Mouse (Mus musculus) ES-Bruce4 (cell line): ENCODE results near the gene 4930442H23Rik. TPM values are rescaled to one million over a fixed set of nuclear protein-coding genes. Genes with fewer than 3 reads are reported as not detected.

Source experiments
- H3K27ac ChIP-seq: 2 replicates; pipeline ENCODE4 v1.5.1; 2012; ENCODE audit warnings: low read length, inconsistent platforms; ENCODE audit not compliant: insufficient read depth
- H3K27me3 ChIP-seq: 2 replicates; pipeline ENCODE4 v1.6.1; 2012; ENCODE audit warnings: mild to moderate bottlenecking, low read length, inconsistent platforms; ENCODE audit not compliant: control insufficient read depth, poor library complexity, insufficient read depth, severe bottlenecking
- H3K36me3 ChIP-seq: 2 replicates; pipeline ENCODE4 v1.6.1; 2012; ENCODE audit warnings: inconsistent platforms, mild to moderate bottlenecking, low read length, moderate library complexity; ENCODE audit not compliant: control insufficient read depth, poor library complexity, insufficient read depth, severe bottlenecking
- H3K4me1 ChIP-seq: one replicate; pipeline ENCODE4 v1.8.1; 2011; ENCODE audit warnings: low read length; ENCODE audit not compliant: control insufficient read depth, insufficient read depth
- H3K4me3 ChIP-seq: 2 replicates; pipeline ENCODE4 v1.5.1; 2011; ENCODE audit warnings: low read depth, mild to moderate bottlenecking, low read length
- H3K9ac ChIP-seq: 2 replicates; pipeline ENCODE4 v1.6.1; 2012; ENCODE audit warnings: low read depth, mild to moderate bottlenecking, inconsistent platforms; ENCODE audit not compliant: poor library complexity, severe bottlenecking
- H3K9me3 ChIP-seq: replicated peaks from 2 replicates; pipeline ENCODE4 v1.6.1; 2012; ENCODE audit warnings: mild to moderate bottlenecking, low read length, inconsistent platforms; ENCODE audit not compliant: control insufficient read depth, poor library complexity, insufficient read depth, severe bottlenecking
- CTCF ChIP-seq: IDR thresholded peaks from one replicate; pipeline ENCODE4 v1.8.1; 2011; ENCODE audit warnings: low read depth, low read length
- EP300 ChIP-seq: IDR thresholded peaks from 2 replicates; pipeline ENCODE4 v1.6.1; 2011; ENCODE audit warnings: low read depth, low read length; ENCODE audit not compliant: insufficient read depth
- POLR2A ChIP-seq: IDR thresholded peaks from one replicate; pipeline ENCODE4 v1.8.1; 2011; ENCODE audit warnings: low read length; ENCODE audit not compliant: insufficient read depth
- polyA plus RNA-seq: library from polyadenylated mRNA; stranded (reverse); fragments of >200 nt; gene quantifications from 2 replicates; pipeline ENCODE4 v1.2.4, GENCODE M21; 2011; ENCODE audit warnings: low read depth; ENCODE audit not compliant: missing spikeins, insufficient read depth, insufficient read length

4930442H23Rik gene
- polyA plus RNA-seq, 1 experiment, result not detected

- H3K27ac ChIP-seq, result peak overlapping the region; percentile 89
- H3K4me3 ChIP-seq, result peak overlapping the region; percentile 44
- peak overlapping the region; percentile 97 for H3K9ac ChIP-seq
- no peaks in the 10 kb centered on the region for H3K9me3 ChIP-seq
- no peaks in the 10 kb centered on the region for H3K27me3 ChIP-seq
- H3K36me3 ChIP-seq, result peaks cover 20% of the 10 kb centered on the region
- TF ChIP-seq POLR2A (no peak), CTCF (no peak), EP300 (peak; percentile 93)
- peaks cover 2% of the 10 kb centered on the region for H3K4me1 ChIP-seq
These were observed 42.0 kb downstream of the 4930442H23Rik start for GRCm38 (mm10) chr10:81141455-81142210.

DNA sequence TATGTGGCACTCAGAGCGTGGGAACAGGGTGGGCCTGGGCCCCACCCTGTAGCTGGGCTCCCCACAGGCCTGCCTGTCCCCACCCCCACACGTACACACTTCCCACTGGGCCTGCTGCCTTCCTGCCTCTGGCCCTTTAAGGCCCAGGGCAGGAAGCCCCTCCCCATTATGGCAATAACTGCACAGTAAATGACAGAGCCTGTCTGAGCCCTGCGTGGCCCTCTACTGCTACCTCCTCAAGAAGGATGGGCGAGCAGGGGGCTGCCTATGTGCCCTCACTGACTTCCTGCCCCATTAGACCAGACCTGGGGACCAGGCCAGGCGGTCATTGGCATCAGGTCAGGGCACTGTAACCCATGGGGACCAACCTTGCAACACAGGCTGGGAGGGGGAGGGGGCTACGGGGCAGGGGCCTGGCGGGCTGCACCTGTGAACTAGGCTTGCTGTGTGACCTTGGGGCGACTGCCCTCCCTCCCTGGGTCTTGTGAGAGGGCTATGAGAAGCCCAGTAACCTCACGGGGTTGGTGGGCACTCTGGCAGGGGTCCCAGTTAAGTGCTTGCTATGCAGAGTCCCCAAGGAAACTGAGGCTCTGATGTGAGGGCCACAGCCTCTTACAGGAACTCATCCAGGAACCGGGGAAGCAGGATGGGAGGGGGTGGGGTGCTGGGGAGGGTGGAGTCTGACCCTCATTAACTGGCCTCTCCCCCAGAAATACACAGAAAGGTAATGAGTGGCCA is 42.8 kb downstream of the 4930442H23Rik start:
- no peaks in the 10 kb centered on the region for H3K9me3 ChIP-seq
- peak overlapping the region; percentile 89 for H3K27ac ChIP-seq
- H3K4me3 ChIP-seq, result peak overlapping the region; percentile 95
- H3K27me3 ChIP-seq, result no peaks in the 10 kb centered on the region
- TF ChIP-seq EP300, result peak; percentile 50; the same call in 1 of the 2 replicates
- no peak for TF ChIP-seq CTCF
- peaks cover 17% of the 10 kb centered on the region for H3K36me3 ChIP-seq
- peak overlapping the region; percentile 97 for H3K9ac ChIP-seq
- H3K4me1 ChIP-seq, result peaks cover 2% of the 10 kb centered on the region

DNA sequence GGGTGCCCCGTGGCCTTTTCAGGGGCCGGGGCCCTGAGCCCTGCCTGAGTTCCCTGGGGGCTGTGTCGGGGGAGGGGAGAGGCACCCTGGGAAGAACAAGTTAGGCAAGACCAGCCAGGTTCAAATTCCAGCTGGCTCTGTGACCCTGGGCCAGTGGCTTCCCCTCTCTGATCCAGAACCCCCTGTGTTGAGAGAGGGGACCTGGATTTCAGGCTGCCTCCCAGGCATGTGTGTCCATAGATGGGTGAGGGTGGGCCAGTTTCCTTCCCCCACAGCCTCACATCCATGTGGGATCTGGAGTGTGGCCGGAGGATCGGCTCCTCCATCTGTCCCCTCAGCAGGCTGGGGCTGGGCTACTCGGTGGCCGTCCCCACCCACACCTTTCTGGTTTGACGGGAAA is 43.6 kb downstream of the 4930442H23Rik start:
- Histone ChIP-seq H3K36me3 (peaks cover 12% of the 10 kb centered on the region), H3K27me3 (no peaks in the 10 kb centered on the region), H3K27ac (peak overlapping the region; percentile 89), H3K9me3 (no peaks in the 10 kb centered on the region), H3K9ac (peak overlapping the region; percentile 97), H3K4me3 (peak overlapping the region; percentile 95), H3K4me1 (peaks cover 2% of the 10 kb centered on the region)
- TF ChIP-seq EP300 (no peak), POLR2A (no peak), CTCF (no peak)

DNA sequence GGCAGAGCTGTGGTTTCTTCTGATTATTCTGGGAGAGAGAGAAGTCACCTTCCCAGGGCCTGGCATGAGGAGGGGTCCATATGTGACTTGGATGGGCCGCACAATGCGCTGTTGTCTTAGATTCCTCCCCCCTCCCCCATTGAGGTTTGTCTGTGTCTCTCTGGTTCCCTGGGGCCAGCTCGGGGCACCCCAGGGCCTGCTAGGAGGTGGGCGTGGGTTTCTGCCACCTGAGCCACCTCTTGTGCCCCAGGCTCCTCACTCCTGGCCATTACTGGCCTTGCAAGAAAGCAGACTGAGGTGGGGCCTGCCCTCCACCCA is 44.2 kb downstream of the 4930442H23Rik start:
- H3K27ac ChIP-seq, result peak overlapping the region; percentile 89
- TF ChIP-seq POLR2A (no peak), CTCF (no peak), EP300 (no peak)
- no peaks in the 10 kb centered on the region for H3K27me3 ChIP-seq
- no peaks in the 10 kb centered on the region for H3K9me3 ChIP-seq
- H3K9ac ChIP-seq, result peak overlapping the region; percentile 97
- H3K4me3 ChIP-seq, result peak overlapping the region; percentile 95
- peaks cover 6% of the 10 kb centered on the region for H3K36me3 ChIP-seq
- H3K4me1 ChIP-seq, result peaks cover 2% of the 10 kb centered on the region

DNA sequence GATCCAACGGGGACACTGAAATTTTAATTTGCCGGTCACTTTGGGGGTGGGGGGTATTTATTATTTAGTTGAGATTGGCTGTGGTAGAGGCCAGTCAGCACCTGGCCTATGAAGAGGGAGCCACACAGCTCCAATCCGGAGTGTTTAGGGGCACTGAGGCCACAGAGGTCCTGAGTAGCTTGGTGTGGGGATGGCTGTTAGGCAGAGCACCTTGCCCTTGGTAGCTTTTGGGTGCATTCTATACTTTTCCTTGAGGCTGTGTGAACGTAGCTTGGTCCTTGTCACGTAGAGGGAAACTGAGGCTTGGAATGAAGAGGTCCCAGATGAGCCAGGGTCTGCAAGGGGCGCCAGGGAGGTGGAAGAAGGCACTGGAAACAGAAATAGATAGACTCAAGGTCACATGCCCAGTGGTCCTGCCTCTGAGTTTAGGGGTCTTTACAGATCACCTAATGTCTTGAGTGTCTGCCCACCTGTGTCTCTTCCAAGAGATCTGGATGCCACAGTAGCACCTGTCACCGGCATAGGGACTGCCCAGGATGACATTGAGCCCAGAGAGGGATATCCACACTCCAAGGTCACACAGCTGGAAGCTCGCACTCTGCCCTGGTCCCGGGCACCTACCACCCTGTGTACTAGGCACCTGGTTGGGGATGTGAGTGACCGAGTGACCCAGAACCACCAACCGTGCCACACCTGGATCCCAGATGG is 44.7 kb downstream of the 4930442H23Rik start:
- peaks cover 1% of the 10 kb centered on the region; the same call in 1 of the 2 replicates for H3K36me3 ChIP-seq
- H3K9me3 ChIP-seq, result no peaks in the 10 kb centered on the region
- TF ChIP-seq EP300, result 0 out of 2 replicates have a peak, but pooled peaks have one; percentile 2
- TF ChIP-seq CTCF, result no peak
- peak overlapping the region; percentile 89 for H3K27ac ChIP-seq
- peak overlapping the region; percentile 97 for H3K9ac ChIP-seq
- H3K4me1 ChIP-seq, result peaks cover 2% of the 10 kb centered on the region
- H3K27me3 ChIP-seq, result no peaks in the 10 kb centered on the region
- H3K4me3 ChIP-seq, result peak overlapping the region; percentile 95
